7 mouse cellular contexts compared by ENCODE assay signal in the genomic region with DNA sequence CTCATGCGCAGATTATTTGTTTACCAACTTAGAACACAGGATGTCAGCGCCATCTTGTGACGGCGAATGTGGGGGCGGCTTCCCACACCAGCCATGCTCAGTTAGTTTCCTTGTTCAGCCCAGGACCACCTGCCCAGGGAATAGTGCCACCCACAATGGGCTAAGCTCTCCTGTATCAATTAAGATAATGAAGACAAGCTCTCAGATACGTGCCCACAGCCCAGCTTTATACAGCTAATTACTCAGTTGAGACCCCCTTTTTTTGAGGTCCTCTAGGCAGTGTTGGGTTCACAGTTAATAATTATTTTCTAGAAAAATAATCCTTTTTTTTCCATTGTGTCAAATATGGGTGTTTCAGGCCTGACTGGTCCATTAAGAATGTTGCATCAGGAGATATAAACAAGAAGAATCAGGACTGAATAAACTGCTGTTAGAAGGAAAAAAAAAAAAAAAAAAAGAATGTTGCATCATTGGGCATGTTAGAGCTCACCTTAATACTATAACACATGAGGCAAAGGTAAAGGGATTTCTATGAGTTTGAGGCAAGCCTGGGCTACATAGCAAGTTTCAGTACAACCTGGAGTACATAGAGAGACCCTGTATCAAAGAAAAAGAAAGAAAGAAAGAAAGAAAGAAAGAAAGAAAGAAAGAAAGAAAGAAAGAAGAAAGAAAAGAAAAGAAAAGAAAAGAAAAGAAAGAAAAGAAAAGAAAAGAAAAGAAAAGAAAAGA.
DNase-seq lines count a peak whose midpoint lies in the region; ATAC-seq and TF ChIP-seq lines count a peak whose summit lies in the region.
"Not testable (repeated sequence)": the region's sequence is repeated elsewhere in the genome, so short reads cannot be mapped to it uniquely, and the experiment has no call there.

No protein-coding gene starts in this region.

- not testable (repeated sequence) for H3K36me3 ChIP-seq in forebrain, embryonic 15.5 days; heart, embryonic 14.5 days (ENCODE audit: control insufficient read depth, insufficient read depth, low read length); kidney, embryonic 15.5 days; lung, embryonic 14.5 days (ENCODE audit: insufficient read depth); stomach, embryonic 16.5 days (ENCODE audit: control insufficient read depth, insufficient read depth, low read length)

- not testable (repeated sequence) for H3K4me1 ChIP-seq in forebrain, embryonic 15.5 days; heart, embryonic 14.5 days (ENCODE audit: control insufficient read depth in 2 of 2, insufficient read depth in 2 of 2, low read length in 2 of 2); kidney, embryonic 15.5 days; lung, embryonic 14.5 days (ENCODE audit: insufficient read depth); stomach, embryonic 16.5 days (ENCODE audit: control insufficient read depth, insufficient read depth, low read length)

- H3K27ac ChIP-seq in forebrain, embryonic 15.5 days (replicated peaks); heart, embryonic 14.5 days (replicated peaks in 1 of 2; ENCODE audit: control insufficient read depth in 1 of 2, insufficient read depth in 1 of 2, low read depth in 2 of 2, low read length in 2 of 2); kidney, embryonic 15.5 days; lung, embryonic 14.5 days (ENCODE audit: low read depth); stomach, embryonic 16.5 days (ENCODE audit: low read length): not testable (repeated sequence)

- not testable (repeated sequence) for TF ChIP-seq CTCF in lung, embryonic 14.5 days (IDR thresholded peaks at IDR 0.05; ENCODE audit: low read depth)

- not testable (repeated sequence) for H3K9ac ChIP-seq in forebrain, embryonic 15.5 days (replicated peaks); heart, embryonic 14.5 days (ENCODE audit: low read length); kidney, embryonic 15.5 days; lung, embryonic 14.5 days; stomach, embryonic 16.5 days (ENCODE audit: low read length)

- not testable (repeated sequence) for H3K4me3 ChIP-seq in forebrain, embryonic 15.5 days; heart, embryonic 14.5 days (ENCODE audit: control insufficient read depth in 1 of 2, insufficient read depth in 1 of 2, low read depth in 1 of 2, low read length in 2 of 2); kidney, embryonic 15.5 days (replicated peaks); lung, embryonic 14.5 days (ENCODE audit: low read depth, low read length); stomach, embryonic 16.5 days (replicated peaks; ENCODE audit: low read length)

- H3K27me3 ChIP-seq in forebrain, embryonic 15.5 days; heart, embryonic 14.5 days (ENCODE audit: control insufficient read depth, insufficient read depth, low read length); kidney, embryonic 15.5 days; lung, embryonic 14.5 days (ENCODE audit: insufficient read depth, low read length); stomach, embryonic 16.5 days (ENCODE audit: control insufficient read depth, insufficient read depth, low read length): not testable (repeated sequence)

- peak; percentile 3 for DNase-seq in embryo, embryonic 10 days (ENCODE audit: low spot score)
- DNase-seq in lung, embryonic 14.5 days = not testable (repeated sequence)

- 87% methylated on average over 6 of the region's 6 CpGs for WGBS in forebrain, embryonic 15.5 days
- 85% methylated on average over 6 of the region's 6 CpGs for WGBS in heart, embryonic 14.5 days
- WGBS in kidney, embryonic 15.5 days = 86% methylated on average over 6 of the region's 6 CpGs
- WGBS in lung, embryonic 14.5 days = 85% methylated on average over 5 of the region's 6 CpGs
- 82% methylated on average over 5 of the region's 6 CpGs for WGBS in stomach, embryonic 16.5 days

- H3K4me2 ChIP-seq in forebrain, embryonic 15.5 days (replicated peaks); heart, embryonic 14.5 days (ENCODE audit: low read length); kidney, embryonic 15.5 days; lung, embryonic 14.5 days; stomach, embryonic 16.5 days (ENCODE audit: low read depth, low read length): not testable (repeated sequence)

- 0 out of 2 replicates have a peak, but pooled peaks have one; percentile 26 for ATAC-seq in forebrain, embryonic 15.5 days (replicated peaks)
- ATAC-seq in heart, embryonic 14.5 days (ENCODE audit: insufficient number of reproducible peaks, insufficient read depth, low FRiP score, low read depth) = peak; percentile 61; the same call in 1 of the 2 replicates
- ATAC-seq in kidney, embryonic 15.5 days (replicated peaks; ENCODE audit: low FRiP score) = peak; percentile 64; the same call in 1 of the 2 replicates
- peak; percentile 52; the same call in 1 of the 2 replicates for ATAC-seq in lung, embryonic 14.5 days (ENCODE audit: insufficient read depth)
- 0 out of 2 replicates have a peak, but pooled peaks have one; percentile 63 for ATAC-seq in monocyte, adult 5-6 weeks (replicated peaks; ENCODE audit: insufficient number of reproducible peaks, low FRiP score, low TSS enrichment, poor library complexity, severe bottlenecking)
- ATAC-seq in stomach, embryonic 16.5 days (ENCODE audit: insufficient read depth, low FRiP score) = peak; percentile 64

- H3K9me3 ChIP-seq in forebrain, embryonic 15.5 days = peaks cover 18% of the 10 kb centered on the region; the same call in 1 of the 2 replicates
- not testable (repeated sequence) for H3K9me3 ChIP-seq in heart, embryonic 14.5 days (ENCODE audit: control insufficient read depth, low read length); kidney, embryonic 15.5 days (replicated peaks); lung, embryonic 14.5 days (ENCODE audit: low read depth, low read length); stomach, embryonic 16.5 days (replicated peaks; ENCODE audit: control insufficient read depth, low read length)
